8 mouse cellular contexts compared by ENCODE assay signal in genomic region chr4:84637641-84638040, GRCm38 (mm10). TPM values are rescaled to one million over a fixed set of nuclear protein-coding genes. Genes with fewer than 3 reads are reported as not detected.
A peak's percentile ranks its signal among the peaks of the same experiment; 100 is the strongest.
DNase-seq lines count a peak whose midpoint lies in the region; ATAC-seq lines count a peak whose summit lies in the region.

No protein-coding gene starts in this region.

- H3K27me3 ChIP-seq in heart, embryonic 10.5 days (ENCODE audit: insufficient read depth, poor library complexity, severe bottlenecking) = no peaks in the 10 kb centered on the region
- no peaks in the 10 kb centered on the region for H3K27me3 ChIP-seq in kidney, embryonic 16.5 days (ENCODE audit: insufficient read depth, low read length)

- H3K9ac ChIP-seq in kidney, embryonic 16.5 days (replicated peaks; ENCODE audit: low read length) = peak overlapping the region; percentile 33; the same call in 1 of the 2 replicates

- peak; percentile 93 for ATAC-seq in kidney, embryonic 16.5 days (ENCODE audit: low FRiP score, low TSS enrichment)
- ATAC-seq in erythroblast, adult 5-6 weeks (replicated peaks; ENCODE audit: low FRiP score, poor library complexity, severe bottlenecking) = no peak

- intact Hi-C loops in heart, postnatal 25 days (cut with DNase I) = no loop called here

- peaks cover 23% of the 10 kb centered on the region; the same call in 1 of the 2 replicates for H3K4me1 ChIP-seq in heart, embryonic 10.5 days
- peaks cover 52% of the 10 kb centered on the region for H3K4me1 ChIP-seq in kidney, embryonic 16.5 days (ENCODE audit: insufficient read depth, low read length)

- peak overlapping the region; percentile 51 for H3K4me3 ChIP-seq in heart, embryonic 10.5 days
- peak overlapping the region; percentile 25 for H3K4me3 ChIP-seq in kidney, embryonic 16.5 days (ENCODE audit: low read length)

- 1% methylated on average over 10 of the region's 10 CpGs for WGBS in heart, embryonic 10.5 days
- 3% methylated on average over 10 of the region's 10 CpGs for WGBS in kidney, embryonic 16.5 days

- H3K36me3 ChIP-seq in heart, embryonic 10.5 days = no peaks in the 10 kb centered on the region
- no peaks in the 10 kb centered on the region for H3K36me3 ChIP-seq in kidney, embryonic 16.5 days (ENCODE audit: insufficient read depth, low read length)

- no peaks in the 10 kb centered on the region for H3K9me3 ChIP-seq in heart, embryonic 10.5 days
- no peaks in the 10 kb centered on the region for H3K9me3 ChIP-seq in kidney, embryonic 16.5 days (ENCODE audit: low read length)

- no peak for DNase-seq in heart, embryonic 10.5 days (ENCODE audit: low spot score)
- DNase-seq in heart, postnatal 25 days (ENCODE audit: low spot score) = no peak
- peak; percentile 84 for DNase-seq in forelimb bud, embryonic 11.5 days (ENCODE audit: low read depth, low spot score)
- peak; percentile 91 for DNase-seq in mesoderm, embryonic 11.5 days (ENCODE audit: low read depth, low spot score)
- no peak for DNase-seq in right cerebral cortex, postnatal 14 days
- DNase-seq in thymus, postnatal 0 days (ENCODE audit: low spot score) = no peak

- H3K27ac ChIP-seq in heart, embryonic 10.5 days = peak overlapping the region; percentile 67
- H3K27ac ChIP-seq in kidney, embryonic 16.5 days (ENCODE audit: low read length) = peak overlapping the region; percentile 90

- peak overlapping the region; percentile 37 for H3K4me2 ChIP-seq in kidney, embryonic 16.5 days (replicated peaks; ENCODE audit: low read depth, low read length)

RNA-seq across cellular contexts. Expression of gene Bnc2, which starts 37.4 kb away (rescaled TPM):
- 2.0 and 7.7 TPM in 2 replicates for polyA plus RNA-seq in heart, embryonic 10.5 days (2016; fragmentation: Nextera tagmentation; extraction: Ambion mirVana)
- 1 to 10 TPM; 2.1 to 2.5 TPM for total RNA-seq in heart, postnatal 25 days (2021)
- 7.6 and 8.1 TPM in 2 replicates for polyA plus RNA-seq in kidney, embryonic 16.5 days (2015; fragmentation: Nextera tagmentation; extraction: Ambion mirVana)
- not detected in 2 replicates for total RNA-seq in erythroblast, adult 5-6 weeks (2015; ENCODE audit: low replicate concordance)
- not detected in 2 replicates for total RNA-seq in erythroblast, adult 5-6 weeks (2017; ENCODE audit: low replicate concordance)
- 0.84 and 1.1 TPM in 2 replicates for polyA plus RNA-seq in thymus, postnatal 0 days (2015; fragmentation: Nextera tagmentation; extraction: Ambion mirVana)

Comparison
In these comparisons a context has a peak if more than half of its experiments do, and no peak if none do; other contexts are left out.
1. DNase-seq: peak in forelimb bud, embryonic 11.5 days (single experiment) and mesoderm, embryonic 11.5 days (single experiment); none in heart, embryonic 10.5 days (single experiment), heart, postnatal 25 days (single experiment), right cerebral cortex, postnatal 14 days (single experiment) and thymus, postnatal 0 days (single experiment).